Mouse (Mus musculus) erythroblast, embryonic 14.5 days (primary cell): ENCODE measurements around the gene Fam241a. TPM values are rescaled to one million over a fixed set of nuclear protein-coding genes. Genes with fewer than 3 reads are reported as not detected.
A peak's percentile ranks its signal among the peaks of the same experiment; 100 is the strongest.

Experiments
- H3K27me3 ChIP-seq: 2 replicates; pipeline ENCODE4 v1.6.1; 2012; ENCODE audit warnings: inconsistent platforms; ENCODE audit not compliant: control insufficient read depth
- H3K36me3 ChIP-seq: 2 replicates; pipeline ENCODE4 v1.6.1; 2012; ENCODE audit warnings: mild to moderate bottlenecking, inconsistent platforms; ENCODE audit not compliant: control insufficient read depth
- H3K4me1 ChIP-seq: 2 replicates; pipeline ENCODE4 v1.6.1; 2012; ENCODE audit warnings: inconsistent platforms; ENCODE audit not compliant: control insufficient read depth
- H3K4me3 ChIP-seq: replicated peaks from 2 replicates; pipeline ENCODE3; 2012; ENCODE audit warnings: moderate library complexity, mild to moderate bottlenecking, inconsistent platforms
- H3K9me3 ChIP-seq: 2 replicates; pipeline ENCODE4 v1.6.1; 2012; ENCODE audit warnings: low read length, inconsistent platforms, mixed read lengths; ENCODE audit not compliant: control insufficient read depth
- GATA1 ChIP-seq: IDR thresholded peaks from 2 replicates; pipeline ENCODE4 v1.6.1; 2012; ENCODE audit warnings: low read length, inconsistent platforms, mixed read lengths
- TAL1 ChIP-seq: IDR thresholded peaks from 3 replicates; pipeline ENCODE4 v1.6.1; 2012; ENCODE audit warnings: low read length, inconsistent platforms, mixed read lengths
- polyA plus RNA-seq: library from polyadenylated mRNA; stranded (reverse); fragments of >175 nt; gene quantifications from 2 replicates; pipeline ENCODE4 v1.2.3, GENCODE M21; 2012

Gene Fam241a
- polyA plus RNA-seq, 1 experiment = 19.7 TPM

- peaks cover 55% of the 10 kb centered on the region for H3K4me1 ChIP-seq
- H3K27me3 ChIP-seq = no peaks in the 10 kb centered on the region
- peaks cover 6% of the 10 kb centered on the region for H3K9me3 ChIP-seq
- TF ChIP-seq GATA1 (no peak), TAL1 (no peak)
- no peak overlapping the region for H3K4me3 ChIP-seq
- H3K36me3 ChIP-seq = no peaks in the 10 kb centered on the region
Observed at GRCm38 (mm10) chr3:127848088-127848808, 47.9 kb downstream of the Fam241a start.

GRCm38 (mm10) chr3:127843941-127844327 is 52.2 kb downstream of the Fam241a start:
- TF ChIP-seq GATA1 = no peak
- no peak for TF ChIP-seq TAL1
- Histone ChIP-seq H3K9me3 (peaks cover 6% of the 10 kb centered on the region), H3K4me1 (peaks cover 36% of the 10 kb centered on the region), H3K36me3 (no peaks in the 10 kb centered on the region), H3K4me3 (no peak overlapping the region), H3K27me3 (no peaks in the 10 kb centered on the region)

GRCm38 (mm10) chr3:127843324-127843940 is 52.7 kb downstream of the Fam241a start:
- no peaks in the 10 kb centered on the region for H3K36me3 ChIP-seq
- peaks cover 6% of the 10 kb centered on the region for H3K9me3 ChIP-seq
- H3K4me3 ChIP-seq = no peak overlapping the region
- peaks cover 36% of the 10 kb centered on the region for H3K4me1 ChIP-seq
- no peaks in the 10 kb centered on the region for H3K27me3 ChIP-seq
- TF ChIP-seq TAL1 = no peak
- no peak for TF ChIP-seq GATA1

- Histone ChIP-seq H3K9me3 (peaks cover 6% of the 10 kb centered on the region), H3K27me3 (no peaks in the 10 kb centered on the region), H3K36me3 (no peaks in the 10 kb centered on the region), H3K4me3 (no peak overlapping the region), H3K4me1 (peaks cover 36% of the 10 kb centered on the region)
- TF ChIP-seq TAL1 = no peak
- TF ChIP-seq GATA1 = no peak
Observed at GRCm38 (mm10) chr3:127841926-127842325, 54.2 kb downstream of the Fam241a start.

- peaks cover 25% of the 10 kb centered on the region for H3K36me3 ChIP-seq
- H3K27me3 ChIP-seq = no peaks in the 10 kb centered on the region
- H3K9me3 ChIP-seq = no peaks in the 10 kb centered on the region
- peak overlapping the region; percentile 85 for H3K4me3 ChIP-seq
- TF ChIP-seq GATA1 = no peak
- H3K4me1 ChIP-seq = peaks cover 55% of the 10 kb centered on the region
Observed at GRCm38 (mm10) chr3:127837972-127838644, 58.0 kb downstream of the Fam241a start.

GRCm38 (mm10) chr3:127837154-127837865 is 58.8 kb downstream of the Fam241a start, which contains the start of gene Ap1ar:
Gene Ap1ar, minus strand, starts transcription at chr3:127837523.
- H3K36me3 ChIP-seq = peaks cover 32% of the 10 kb centered on the region

GRCm38 (mm10) chr3:127836798-127837153 is 59.3 kb downstream of the Fam241a start:
- Histone ChIP-seq H3K9me3 (no peaks in the 10 kb centered on the region), H3K27me3 (no peaks in the 10 kb centered on the region), H3K4me3 (peak overlapping the region; percentile 85), H3K4me1 (peaks cover 50% of the 10 kb centered on the region), H3K36me3 (peaks cover 36% of the 10 kb centered on the region)
- TF ChIP-seq GATA1 (no peak), TAL1 (no peak)

More at GRCm38 (mm10) chr3:127837154-127837865, 58.8 kb downstream of the Fam241a start, which contains the start of gene Ap1ar:
- TF ChIP-seq TAL1 (no peak), GATA1 (no peak)
- Histone ChIP-seq H3K4me3 (peak within 1 kb of the TSS; percentile 85), H3K4me1 (peaks cover 49% of the 10 kb centered on the region), H3K27me3 (no peaks in the 10 kb centered on the region), H3K9me3 (no peaks in the 10 kb centered on the region)

- peaks cover 54% of the 10 kb centered on the region for H3K4me1 ChIP-seq
- H3K27me3 ChIP-seq = no peaks in the 10 kb centered on the region
- H3K4me3 ChIP-seq = peak overlapping the region; percentile 85
- no peaks in the 10 kb centered on the region for H3K9me3 ChIP-seq
- H3K36me3 ChIP-seq = peaks cover 46% of the 10 kb centered on the region
- TF ChIP-seq GATA1 = no peak
- TF ChIP-seq TAL1 = no peak
Observed at GRCm38 (mm10) chr3:127835594-127835993, 60.5 kb downstream of the Fam241a start.

GRCm38 (mm10) chr3:127834040-127834439 is 62.1 kb downstream of the Fam241a start:
- TF ChIP-seq TAL1 (no peak), GATA1 (no peak)
- peaks cover 49% of the 10 kb centered on the region for H3K4me1 ChIP-seq
- H3K9me3 ChIP-seq = no peaks in the 10 kb centered on the region
- H3K27me3 ChIP-seq = no peaks in the 10 kb centered on the region
- peaks cover 59% of the 10 kb centered on the region for H3K36me3 ChIP-seq
- H3K4me3 ChIP-seq = no peak overlapping the region
